Mouse (Mus musculus) embryonic fibroblast, embryonic 13.5 days (primary cell): Measurements from ENCODE around the gene Agpat4.

ENCODE experiments used
- CTCF ChIP-seq: IDR thresholded peaks from 2 replicates; pipeline ENCODE4 v1.5.1; 2011; ENCODE audit warnings: mild to moderate bottlenecking, control low read depth, low read length, moderate library complexity, borderline replicate concordance; ENCODE audit not compliant: insufficient read depth
- POLR2A ChIP-seq: IDR thresholded peaks from 2 replicates; pipeline ENCODE4 v1.6.1; 2011; ENCODE audit warnings: low read depth, mild to moderate bottlenecking, control low read depth, low read length, moderate library complexity

DNA sequence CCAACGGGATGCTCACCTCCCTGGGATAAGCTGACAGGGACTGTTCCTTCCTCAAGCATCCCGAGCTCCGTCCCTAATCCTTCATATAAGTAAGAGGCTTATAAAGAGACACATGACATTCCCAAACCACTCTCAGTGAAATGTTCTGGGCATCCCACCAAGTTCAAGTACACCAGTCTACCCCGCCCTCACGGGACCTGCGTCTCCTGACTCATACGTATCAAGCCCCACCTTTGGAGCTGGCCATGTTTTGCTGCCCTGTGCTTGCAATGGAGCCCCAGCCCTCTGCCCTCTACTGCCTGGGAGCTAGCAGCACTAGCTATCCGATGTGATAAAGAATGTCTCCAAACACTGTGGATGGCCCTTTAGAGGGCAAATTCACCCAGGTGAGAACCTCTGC lies 141.5 kb downstream of the Agpat4 start:
- TF ChIP-seq POLR2A = no peak
- no peak for TF ChIP-seq CTCF
